Mouse (Mus musculus) MEL (cell line): ENCODE data around the gene Spem1. TPM values are rescaled to one million over a fixed set of nuclear protein-coding genes. Genes with fewer than 3 reads are reported as not detected.

Experiments
- DNase-seq: peaks from one replicate; pipeline ENCODE4 v3.0.0; 2011; ENCODE audit warnings: low read depth, low spot score
- H3K27ac ChIP-seq: 2 replicates; pipeline ENCODE4 v1.5.1; 2012; ENCODE audit warnings: low read depth, mild to moderate bottlenecking, control low read depth, low read length, moderate library complexity; ENCODE audit not compliant: control insufficient read depth
- H3K27me3 ChIP-seq, 2 experiments: fragments of 150-350 bp in 1 of 2; sonication (generic) in 1 of 2; 2 replicates each; pipeline ENCODE4 v1.6.1; 2012; ENCODE audit warnings: low read length in 2 of 2, mild to moderate bottlenecking in 2 of 2, improper control_type of control experiment in 1 of 2, moderate library complexity in 1 of 2; ENCODE audit not compliant: insufficient read depth in 2 of 2, control insufficient read depth in 1 of 2
- H3K36me3 ChIP-seq, 2 experiments: 2 replicates each; pipeline ENCODE4 v1.6.1; 2012 to 2014; ENCODE audit warnings: low read length in 2 of 2, improper control_type of control experiment in 1 of 2, inconsistent platforms in 1 of 2, mild to moderate bottlenecking in 1 of 2; ENCODE audit not compliant: insufficient read depth in 2 of 2, control insufficient read depth in 1 of 2
- H3K4me1 ChIP-seq, 2 experiments: fragments of 150-350 bp in 1 of 2; sonication (generic) in 1 of 2; 2 replicates each; pipeline ENCODE4 v1.6.1; 2012; ENCODE audit warnings: low read length in 2 of 2, improper control_type of control experiment in 1 of 2, mild to moderate bottlenecking in 1 of 2; ENCODE audit not compliant: insufficient read depth in 2 of 2, control insufficient read depth in 1 of 2
- H3K4me3 ChIP-seq, 2 experiments: fragments of 150-350 bp in 1 of 2; sonication (generic) in 1 of 2; 2 replicates each; pipeline ENCODE4 v1.5.1; 2012; ENCODE audit warnings: low read depth in 2 of 2, low read length in 2 of 2, mild to moderate bottlenecking in 2 of 2, moderate library complexity in 2 of 2, control low read depth in 1 of 2, improper control_type of control experiment in 1 of 2; ENCODE audit not compliant: control insufficient read depth in 1 of 2, insufficient read depth in 1 of 2
- H3K79me2 ChIP-seq: 2 replicates; pipeline ENCODE4 v1.6.1; 2012; ENCODE audit warnings: mild to moderate bottlenecking, low read length, moderate library complexity; ENCODE audit not compliant: control insufficient read depth, poor library complexity, insufficient read depth
- H3K9ac ChIP-seq: 2 replicates; pipeline ENCODE4 v1.6.1; 2012; ENCODE audit warnings: low read depth, mild to moderate bottlenecking, control low read depth, low read length, moderate library complexity; ENCODE audit not compliant: control insufficient read depth, poor library complexity, severe bottlenecking
- H3K9me3 ChIP-seq: fragments of 150-350 bp; sonication (generic); replicated peaks from 2 replicates; pipeline ENCODE4 v1.6.1; 2012; ENCODE audit warnings: mild to moderate bottlenecking, low read length, improper control_type of control experiment, moderate library complexity; ENCODE audit not compliant: insufficient read depth
- CHD1 ChIP-seq: IDR thresholded peaks from 2 replicates; pipeline ENCODE4 v1.6.1; 2012; ENCODE audit warnings: low read depth, mild to moderate bottlenecking, inconsistent platforms, low read length, improper control_type of control experiment
- EP300 ChIP-seq, 2 experiments: IDR thresholded peaks; 2 replicates each; pipeline ENCODE4 v1.6.1; 2011; ENCODE audit warnings: improper control_type of control experiment in 2 of 2, low read length in 2 of 2, low read depth in 1 of 2, mild to moderate bottlenecking in 1 of 2
- ETS1 ChIP-seq: IDR thresholded peaks from 2 replicates; pipeline ENCODE4 v1.6.1; 2012; ENCODE audit warnings: low read depth, mild to moderate bottlenecking, inconsistent platforms, low read length, improper control_type of control experiment, moderate library complexity
- MAFK ChIP-seq: IDR thresholded peaks from 2 replicates; pipeline ENCODE4 v1.6.1; 2011; ENCODE audit warnings: low read depth, mild to moderate bottlenecking, low read length, improper control_type of control experiment, borderline replicate concordance
- MAZ ChIP-seq: IDR thresholded peaks from 2 replicates; pipeline ENCODE4 v1.6.1; 2012; ENCODE audit warnings: low read depth, mild to moderate bottlenecking, inconsistent platforms, low read length, improper control_type of control experiment
- MEF2A ChIP-seq: IDR thresholded peaks from 2 replicates; pipeline ENCODE4 v1.6.1; 2014; ENCODE audit warnings: low read depth, mild to moderate bottlenecking, inconsistent platforms, low read length, improper control_type of control experiment; ENCODE audit not compliant: poor library complexity, insufficient replicate concordance, severe bottlenecking; ENCODE audit errors: extremely low read depth
- MXI1 ChIP-seq: IDR thresholded peaks from 2 replicates; pipeline ENCODE4 v1.6.1; 2011; ENCODE audit warnings: mild to moderate bottlenecking, low read depth, low read length, improper control_type of control experiment
- MYB ChIP-seq: IDR thresholded peaks from 2 replicates; pipeline ENCODE4 v1.6.1; 2011; ENCODE audit warnings: mild to moderate bottlenecking, low read depth, low read length, improper control_type of control experiment
- MYC ChIP-seq: IDR thresholded peaks from 2 replicates; pipeline ENCODE4 v1.6.1; 2011; ENCODE audit warnings: low read depth, mild to moderate bottlenecking, low read length, improper control_type of control experiment, moderate library complexity
- NELFE ChIP-seq: IDR thresholded peaks from 2 replicates; pipeline ENCODE4 v1.6.1; 2011; ENCODE audit warnings: low read depth, low read length, improper control_type of control experiment
- RCOR1 ChIP-seq: IDR thresholded peaks from 2 replicates; pipeline ENCODE4 v1.6.1; 2012; ENCODE audit warnings: low read depth, mild to moderate bottlenecking, inconsistent platforms, low read length, improper control_type of control experiment
- SMC3 ChIP-seq: IDR thresholded peaks from 2 replicates; pipeline ENCODE4 v1.6.1; 2011; ENCODE audit warnings: low read depth, low read length, improper control_type of control experiment
- TAL1 ChIP-seq: IDR thresholded peaks from 2 replicates; pipeline ENCODE4 v1.6.1; 2012; ENCODE audit warnings: mild to moderate bottlenecking, inconsistent platforms, low read length, moderate library complexity, mixed read lengths
- TBP ChIP-seq: IDR thresholded peaks from 2 replicates; pipeline ENCODE4 v1.8.0; 2011; ENCODE audit warnings: low read depth, low read length, improper control_type of control experiment
- UBTF ChIP-seq: IDR thresholded peaks from 2 replicates; pipeline ENCODE4 v1.6.1; 2012; ENCODE audit warnings: low read depth, mild to moderate bottlenecking, inconsistent platforms, low read length, improper control_type of control experiment, moderate library complexity, borderline replicate concordance; ENCODE audit not compliant: insufficient read depth
- USF1 ChIP-seq: IDR thresholded peaks from 2 replicates; pipeline ENCODE4 v1.6.1; 2014; ENCODE audit warnings: low read depth, mild to moderate bottlenecking, inconsistent platforms, low read length, improper control_type of control experiment, moderate library complexity
- USF2 ChIP-seq, 2 experiments: IDR thresholded peaks; 2 replicates each; pipeline ENCODE4 v1.6.1; 2011 to 2012; ENCODE audit warnings: improper control_type of control experiment in 2 of 2, low read length in 2 of 2, borderline replicate concordance in 1 of 2, inconsistent platforms in 1 of 2, low read depth in 1 of 2, mild to moderate bottlenecking in 1 of 2; ENCODE audit not compliant: insufficient read depth in 1 of 2
- ZC3H11A ChIP-seq: IDR thresholded peaks from 2 replicates; pipeline ENCODE4 v1.6.1; 2012; ENCODE audit warnings: low read depth, mild to moderate bottlenecking, inconsistent platforms, low read length, improper control_type of control experiment
- ZKSCAN1 ChIP-seq: IDR thresholded peaks from 2 replicates; pipeline ENCODE4 v1.6.1; 2012; ENCODE audit warnings: low read depth, mild to moderate bottlenecking, inconsistent platforms, low read length, improper control_type of control experiment, moderate library complexity
- ZMIZ1 ChIP-seq: IDR thresholded peaks from 2 replicates; pipeline ENCODE4 v1.6.1; 2012; ENCODE audit warnings: low read depth, mild to moderate bottlenecking, inconsistent platforms, low read length, improper control_type of control experiment, moderate library complexity
- polyA plus RNA-seq, 2 experiments: library from polyadenylated mRNA; stranded (reverse) in 1 of 2; unstranded in 1 of 2; fragments of >175 nt in 1 of 2; fragments of >200 nt in 1 of 2; gene quantifications; 2 replicates each; pipeline versions ENCODE4 v1.2.1 to v1.2.4; 2012; ENCODE audit warnings: low replicate concordance in 2 of 2, low read depth in 1 of 2; ENCODE audit not compliant: insufficient read length in 2 of 2, insufficient read depth in 1 of 2, missing spikeins in 1 of 2
- total RNA-seq: library from RNA; depleted of rRNA; stranded (reverse); fragments of 300-350 nt; gene quantifications from 2 replicates; pipeline ENCODE4 v1.2.3, GENCODE M21; 2012

The Spem1 gene
- total and polyA plus RNA-seq, 3 experiments = 0.15 to 0.19 TPM; not detected in 1

GRCm38 (mm10) chr11:69797924-69798323 lies 24.1 kb downstream of the Spem1 start:
- Histone ChIP-seq H3K27ac (no peak overlapping the region), H3K4me3 (no peak overlapping the region), H3K9me3 (no peaks in the 10 kb centered on the region), H3K4me1 (peaks cover 8 to 14% of the 10 kb centered on the region in 2 experiments), H3K27me3 (no peaks in the 10 kb centered on the region), H3K9ac (no peak overlapping the region), H3K36me3 (peaks cover 0 to 11% of the 10 kb centered on the region in 2 experiments; a peak in 2 of 4 replicates), H3K79me2 (peaks cover 3% of the 10 kb centered on the region; the same call in 1 of the 2 replicates)
- no peak for DNase-seq
- no peak for TF ChIP-seq MXI1
- no peak for TF ChIP-seq MAFK
- TF ChIP-seq ZKSCAN1 = no peak
- TF ChIP-seq UBTF = no peak
- TF ChIP-seq USF2 (IDR thresholded peaks at IDR 0.05; ENCODE audit: borderline replicate concordance in 1 of 2, insufficient read depth in 1 of 2, low read depth in 1 of 2, low read length in 2 of 2) = no peak
- no peak for TF ChIP-seq MYC
- TF ChIP-seq TBP = no peak
- no peak for TF ChIP-seq TAL1
- TF ChIP-seq CHD1 = no peak
- no peak for TF ChIP-seq MEF2A
- no peak for TF ChIP-seq USF1
- no peak for TF ChIP-seq RCOR1
- TF ChIP-seq MYB = no peak
- no peak for TF ChIP-seq MAZ

DNA sequence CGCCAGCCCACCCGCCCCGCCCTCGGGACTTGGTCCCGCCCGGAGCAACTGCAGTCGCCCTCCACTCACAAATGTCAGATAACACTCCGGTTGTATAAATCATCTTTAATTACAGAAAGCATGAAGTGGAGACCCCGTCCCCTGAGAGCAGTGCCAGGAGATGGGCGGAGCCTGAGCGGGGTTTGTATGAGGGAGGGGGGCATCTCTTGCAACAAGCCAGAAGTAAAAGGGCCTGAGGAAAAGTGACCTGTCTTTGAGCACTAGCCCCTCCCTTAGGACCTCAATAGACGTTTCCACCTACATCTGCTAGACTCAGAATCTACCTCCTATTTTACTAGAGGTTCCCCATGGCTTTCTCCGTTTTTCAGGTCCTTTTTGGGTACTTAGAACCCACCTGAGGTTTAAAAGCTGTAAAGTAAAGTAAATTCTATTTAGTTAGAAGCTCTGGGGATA lies 26.0 kb downstream of the Spem1 start:
- TF ChIP-seq MYC = no peak
- no peak for TF ChIP-seq EP300 (IDR thresholded peaks at IDR 0.05; ENCODE audit: low read depth in 1 of 2, low read length in 2 of 2)
- no peak for TF ChIP-seq ZMIZ1
- no peak for TF ChIP-seq ZC3H11A
- no peak for TF ChIP-seq USF2 (IDR thresholded peaks at IDR 0.05; ENCODE audit: borderline replicate concordance in 1 of 2, insufficient read depth in 1 of 2, low read depth in 1 of 2, low read length in 2 of 2)
- TF ChIP-seq ETS1 = no peak
- no peak for TF ChIP-seq NELFE
- TF ChIP-seq MEF2A = no peak
- no peak for TF ChIP-seq TAL1
- no peak for TF ChIP-seq SMC3
- TF ChIP-seq, all 39 proteins: peak for 0
- 0 out of 2 replicates have a peak overlapping the region, but pooled peaks have one; percentile 31 for H3K9ac ChIP-seq
- H3K4me3 ChIP-seq = peak overlapping the region; percentile 69 to 88
- no peak for DNase-seq
- H3K27me3 ChIP-seq = no peaks in the 10 kb centered on the region
- H3K27ac ChIP-seq = no peak overlapping the region
- no peaks in the 10 kb centered on the region for H3K9me3 ChIP-seq
- H3K36me3 ChIP-seq = peaks cover 0 to 11% of the 10 kb centered on the region in 2 experiments; a peak in 2 of 4 replicates
- H3K79me2 ChIP-seq = peaks cover 3% of the 10 kb centered on the region; the same call in 1 of the 2 replicates
- peaks cover 5 to 10% of the 10 kb centered on the region in 2 experiments for H3K4me1 ChIP-seq
